Mouse (Mus musculus) megakaryocyte, embryonic 14.5 days (primary cell): ENCODE measurements at regions not wholly inside any gene's neighbourhood (a gene's known extent, or its start where the extent isn't known, plus 50 kb on each side); places are given as distances from the start of the nearest gene placed in this dataset.
"Not testable (repeated sequence)": the region's sequence is repeated elsewhere in the genome, so short reads cannot be mapped to it uniquely, and the experiment has no call there.

Experiments
- H3K27me3 ChIP-seq: replicated peaks from 2 replicates; pipeline ENCODE3; 2012; ENCODE audit warnings: inconsistent platforms
- H3K36me3 ChIP-seq: replicated peaks from 2 replicates; pipeline ENCODE3; 2012; ENCODE audit warnings: low read length, inconsistent platforms, mixed read lengths
- H3K4me1 ChIP-seq: 2 replicates; pipeline ENCODE4 v1.6.1; 2012; ENCODE audit warnings: inconsistent platforms
- H3K4me3 ChIP-seq: replicated peaks from 2 replicates; pipeline ENCODE3; 2012; ENCODE audit warnings: moderate library complexity, mild to moderate bottlenecking, inconsistent platforms
- H3K9me3 ChIP-seq: 2 replicates; pipeline ENCODE4 v1.6.1; 2012; ENCODE audit warnings: inconsistent platforms
- FLI1 ChIP-seq: IDR thresholded peaks from 2 replicates; pipeline ENCODE4 v1.6.1; 2012; ENCODE audit warnings: low read length, inconsistent platforms, mixed read lengths
- GATA1 ChIP-seq: IDR thresholded peaks from 3 replicates; pipeline ENCODE4 v1.6.1; 2012; ENCODE audit warnings: mixed read lengths, low read length, inconsistent platforms, borderline replicate concordance

DNA sequence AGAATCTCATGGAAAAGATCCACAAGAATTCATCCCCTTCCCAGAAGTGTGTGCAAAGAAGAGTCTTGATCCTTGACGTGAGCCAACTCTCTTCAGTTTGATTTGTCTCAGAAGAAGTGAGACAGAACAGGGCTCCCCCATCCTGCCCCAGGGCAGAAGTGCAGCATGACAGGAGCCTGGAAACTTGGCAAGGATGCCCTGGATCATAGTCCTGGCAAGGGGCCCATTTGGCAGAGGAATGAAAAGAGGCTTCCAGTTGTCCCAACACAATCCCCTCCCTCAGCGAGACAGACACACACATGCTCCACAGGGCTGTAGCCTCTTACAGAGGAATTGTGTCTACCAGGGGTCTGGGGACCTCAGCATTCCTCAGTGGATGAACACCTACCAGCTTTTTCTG, 102.7 kb downstream of the Ptpn20 start:
- Histone ChIP-seq H3K4me1 (no peaks in the 10 kb centered on the region), H3K27me3 (no peaks in the 10 kb centered on the region), H3K9me3 (no peaks in the 10 kb centered on the region), H3K4me3 (no peak overlapping the region), H3K36me3 (no peaks in the 10 kb centered on the region)
- no peak for TF ChIP-seq FLI1
- TF ChIP-seq GATA1: no peak

DNA sequence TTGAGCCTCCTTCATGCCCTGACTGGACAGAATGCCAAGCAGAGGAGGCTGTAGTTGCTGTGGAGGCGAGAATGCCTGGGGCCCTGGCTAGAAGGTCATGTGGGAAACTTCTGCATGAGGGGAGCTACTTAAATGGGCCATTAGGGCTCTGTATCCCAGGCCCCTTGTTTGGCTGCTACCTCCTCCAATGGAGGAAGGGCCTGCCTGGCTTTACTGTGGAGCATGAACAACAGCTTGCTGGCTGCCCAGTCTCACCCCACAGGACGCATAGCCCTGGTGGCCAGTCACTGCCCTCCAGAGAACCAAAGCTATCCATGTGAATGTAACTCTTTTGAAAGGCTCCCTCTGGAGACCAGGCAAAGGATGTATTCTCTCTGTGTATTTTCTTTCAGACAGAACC, 105.2 kb downstream of the Ptpn20 start:
- no peaks in the 10 kb centered on the region for H3K4me1 ChIP-seq
- no peaks in the 10 kb centered on the region for H3K27me3 ChIP-seq
- H3K9me3 ChIP-seq: peaks cover 3% of the 10 kb centered on the region; the same call in 1 of the 2 replicates
- no peak overlapping the region for H3K4me3 ChIP-seq
- no peaks in the 10 kb centered on the region for H3K36me3 ChIP-seq
- TF ChIP-seq FLI1: no peak
- no peak for TF ChIP-seq GATA1

DNA sequence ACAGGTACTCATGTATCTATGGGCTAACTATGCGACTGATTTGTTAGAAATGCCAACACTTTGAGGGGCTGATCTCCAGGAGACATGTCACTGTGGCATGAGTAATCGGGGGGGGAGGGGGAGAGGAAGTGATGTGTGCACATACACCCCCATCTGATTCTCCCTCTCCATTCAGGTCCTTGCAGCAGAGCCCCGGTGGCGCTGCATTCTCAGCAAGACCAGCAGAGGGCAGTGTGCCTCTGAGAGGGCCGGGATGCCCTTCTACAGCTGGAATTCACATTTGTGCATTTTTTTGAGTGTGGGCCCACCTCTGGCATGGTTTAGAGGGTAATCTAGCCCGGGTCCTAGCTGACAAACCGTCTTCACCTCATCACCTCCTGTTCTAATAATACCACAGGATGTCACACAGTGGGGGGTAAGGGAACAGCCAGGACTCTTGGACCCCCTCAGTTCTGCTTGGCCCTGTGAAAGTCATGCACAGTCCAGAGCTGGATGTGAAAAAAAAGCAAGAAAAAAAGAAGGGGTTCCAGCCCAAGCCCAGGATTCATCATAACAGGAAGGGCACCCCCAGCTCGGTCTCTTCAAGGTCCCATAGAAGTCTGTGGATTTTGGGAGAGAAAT, 106.5 kb downstream of the Ptpn20 start:
- TF ChIP-seq FLI1: no peak
- TF ChIP-seq GATA1: no peak
- Histone ChIP-seq H3K4me1 (no peaks in the 10 kb centered on the region), H3K9me3 (peaks cover 3% of the 10 kb centered on the region; the same call in 1 of the 2 replicates), H3K27me3 (no peaks in the 10 kb centered on the region), H3K36me3 (no peaks in the 10 kb centered on the region), H3K4me3 (no peak overlapping the region)

DNA sequence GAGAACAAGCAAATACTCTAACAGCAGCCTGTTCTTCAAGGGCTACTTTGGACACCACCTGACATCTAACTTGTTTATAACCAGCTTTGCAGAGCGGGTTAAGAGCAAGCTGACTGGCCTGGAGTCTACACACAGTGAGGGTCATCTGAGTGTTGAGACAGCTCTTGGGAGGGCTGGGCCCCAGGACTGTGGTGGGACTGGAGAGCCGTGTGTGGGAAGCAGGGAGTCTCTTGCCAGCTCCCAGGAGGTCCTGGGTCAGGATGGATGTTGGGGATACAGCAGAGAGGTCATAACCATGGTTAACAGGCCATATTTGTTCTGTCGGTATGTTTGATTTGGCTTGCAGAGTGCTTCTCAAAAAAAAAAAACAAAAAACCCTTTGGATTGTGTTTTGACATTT, 107.8 kb downstream of the Ptpn20 start:
- TF ChIP-seq GATA1: no peak
- Histone ChIP-seq H3K9me3 (peaks cover 3% of the 10 kb centered on the region; the same call in 1 of the 2 replicates), H3K36me3 (no peaks in the 10 kb centered on the region), H3K27me3 (no peaks in the 10 kb centered on the region), H3K4me1 (no peaks in the 10 kb centered on the region), H3K4me3 (no peak overlapping the region)

DNA sequence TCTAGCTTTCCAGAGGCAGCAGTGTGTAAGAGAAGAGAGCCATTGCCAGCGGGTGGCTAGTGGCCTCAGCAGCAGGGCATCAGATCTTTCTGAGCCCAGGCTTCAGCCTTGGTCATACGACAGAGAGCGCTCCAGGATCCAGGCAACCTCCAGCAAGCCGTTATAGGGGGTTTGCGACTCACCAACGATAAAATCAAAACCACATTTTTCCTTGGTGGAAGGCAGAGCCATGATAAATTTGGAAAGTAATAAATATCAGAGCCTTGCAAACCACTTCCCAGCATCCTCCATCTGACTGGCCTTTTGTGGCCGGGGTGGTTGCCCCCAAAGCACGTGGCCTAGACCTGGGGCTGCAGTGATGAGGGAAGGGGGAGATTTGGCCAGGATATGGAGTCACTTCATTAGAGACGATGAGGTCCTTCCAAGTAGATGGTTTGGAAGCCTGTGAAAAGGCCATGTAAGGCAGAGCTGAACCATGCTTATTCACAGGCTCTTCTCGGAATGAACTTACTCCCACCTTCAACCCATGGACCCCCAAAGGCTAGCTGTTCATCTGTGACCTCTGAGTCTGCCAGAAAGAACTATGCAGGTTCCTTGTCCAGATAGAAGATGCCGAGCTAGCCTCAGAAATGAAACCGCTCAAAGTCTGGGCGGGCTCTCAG, 110.9 kb downstream of the Ptpn20 start:
- TF ChIP-seq GATA1: no peak
- TF ChIP-seq FLI1: no peak
- Histone ChIP-seq H3K4me1 (no peaks in the 10 kb centered on the region), H3K4me3 (no peak overlapping the region), H3K36me3 (no peaks in the 10 kb centered on the region), H3K27me3 (no peaks in the 10 kb centered on the region), H3K9me3 (peaks cover 3% of the 10 kb centered on the region; the same call in 1 of the 2 replicates)

DNA sequence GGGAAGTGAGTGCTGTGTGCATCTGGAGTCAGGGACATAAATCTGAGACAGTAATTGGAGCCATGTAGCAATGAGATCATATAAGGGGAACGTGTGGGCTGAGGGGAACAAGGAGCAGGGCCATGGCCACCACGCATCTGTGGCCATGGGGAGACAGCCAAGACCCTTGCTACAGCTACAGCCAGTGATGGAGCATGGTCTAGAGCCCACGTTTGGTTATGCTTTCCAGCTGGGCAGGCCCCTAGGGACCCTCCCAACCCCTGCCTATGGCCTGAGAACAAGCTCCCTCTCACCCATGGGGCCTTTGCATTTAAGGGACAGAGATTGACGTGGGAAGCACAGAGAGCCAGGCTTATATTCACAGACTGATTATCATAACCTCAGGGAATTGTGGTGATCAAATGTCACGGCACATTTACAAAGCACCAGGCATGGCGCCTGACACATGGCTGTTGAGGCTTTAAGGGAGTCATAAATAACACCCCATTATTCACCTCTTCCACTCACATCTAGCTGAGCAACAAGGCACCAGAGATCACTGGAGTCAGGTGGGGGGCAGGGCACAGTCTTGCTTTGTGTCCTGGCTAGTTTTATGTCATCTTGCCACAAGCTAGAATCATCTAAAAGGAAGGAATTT, 118.8 kb downstream of the Ptpn20 start:
- peak overlapping the region; percentile 36 for H3K4me3 ChIP-seq

DNA sequence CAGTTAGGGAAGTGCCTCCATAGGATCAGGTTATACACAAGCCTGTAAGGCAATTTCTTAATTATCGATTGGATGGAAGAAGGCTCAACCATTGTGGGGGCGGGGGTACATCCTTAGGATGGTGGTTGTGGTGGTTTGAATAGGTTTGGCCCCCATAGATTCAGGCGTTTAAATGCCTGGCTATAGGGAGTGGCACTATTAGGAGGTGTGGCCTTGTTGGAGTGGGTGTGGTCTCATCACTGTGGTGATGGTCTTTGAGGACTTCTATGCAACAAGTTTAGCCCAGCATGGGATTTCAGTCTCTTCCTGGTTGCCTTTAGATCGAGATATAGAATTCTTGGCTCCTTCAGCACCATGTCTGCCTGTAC, 119.3 kb downstream of the Ptpn20 start:
- peaks cover 45% of the 10 kb centered on the region for H3K9me3 ChIP-seq
- H3K27me3 ChIP-seq: no peaks in the 10 kb centered on the region
- H3K4me1 ChIP-seq: no peaks in the 10 kb centered on the region
- H3K4me3 ChIP-seq: no peak overlapping the region
- H3K36me3 ChIP-seq: no peaks in the 10 kb centered on the region
- TF ChIP-seq GATA1: no peak
- TF ChIP-seq FLI1: no peak

More for the DNA sequence above, 118.8 kb downstream of the Ptpn20 start:
- Histone ChIP-seq H3K36me3 (no peaks in the 10 kb centered on the region), H3K9me3 (peaks cover 41% of the 10 kb centered on the region), H3K4me1 (no peaks in the 10 kb centered on the region), H3K27me3 (no peaks in the 10 kb centered on the region)
- TF ChIP-seq FLI1 (no peak), GATA1 (no peak)

DNA sequence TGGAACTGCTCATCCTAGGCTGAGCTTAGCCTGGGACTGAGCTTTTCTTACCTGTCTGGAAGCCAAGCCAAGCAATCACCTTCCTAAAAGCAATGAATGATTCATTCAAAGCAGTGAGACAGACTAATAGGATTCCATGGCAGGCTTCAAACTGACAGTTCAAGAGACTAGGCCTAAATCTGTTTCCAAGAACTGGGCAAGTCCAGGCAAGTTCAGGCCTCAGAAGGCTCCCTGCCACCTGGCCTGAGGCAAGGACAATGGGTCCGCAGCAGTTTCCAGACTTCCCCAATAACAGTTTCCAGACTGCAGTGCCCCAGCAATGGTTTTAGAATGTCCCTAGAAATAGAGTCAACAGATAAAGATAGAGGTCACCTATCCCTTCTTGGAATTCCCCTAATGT, 123.5 kb downstream of the Ptpn20 start:
- H3K4me1 ChIP-seq: no peaks in the 10 kb centered on the region
- H3K27me3 ChIP-seq: no peaks in the 10 kb centered on the region
- H3K4me3 ChIP-seq: no peak overlapping the region
- TF ChIP-seq FLI1 (no peak), GATA1 (no peak)
- peaks cover 40% of the 10 kb centered on the region for H3K9me3 ChIP-seq
- no peaks in the 10 kb centered on the region for H3K36me3 ChIP-seq

DNA sequence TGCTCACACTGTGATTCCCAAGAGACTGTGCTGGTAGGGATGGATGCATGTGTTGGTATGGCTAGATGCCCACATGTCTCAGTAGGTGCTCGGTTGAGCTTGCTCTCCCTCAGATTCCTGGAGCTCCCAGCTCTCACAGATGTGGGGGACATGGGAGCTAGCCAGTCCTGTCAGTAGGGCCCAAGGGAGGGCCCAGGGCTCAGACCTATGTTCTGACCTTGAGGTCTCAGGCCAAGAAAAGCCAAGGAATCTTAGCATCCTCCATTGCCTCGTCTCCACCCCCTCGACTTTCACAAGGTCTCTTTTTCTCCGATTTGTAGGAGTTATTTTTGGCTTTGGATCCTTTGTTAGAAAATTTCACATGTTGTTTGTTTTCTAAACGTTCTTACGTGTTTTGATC, 130.6 kb downstream of the Ptpn20 start:
- H3K4me1 ChIP-seq: no peaks in the 10 kb centered on the region
- peaks cover 16% of the 10 kb centered on the region for H3K9me3 ChIP-seq
- no peaks in the 10 kb centered on the region for H3K27me3 ChIP-seq
- TF ChIP-seq GATA1 (no peak), FLI1 (no peak)
- H3K4me3 ChIP-seq: no peak overlapping the region
- H3K36me3 ChIP-seq: no peaks in the 10 kb centered on the region

DNA sequence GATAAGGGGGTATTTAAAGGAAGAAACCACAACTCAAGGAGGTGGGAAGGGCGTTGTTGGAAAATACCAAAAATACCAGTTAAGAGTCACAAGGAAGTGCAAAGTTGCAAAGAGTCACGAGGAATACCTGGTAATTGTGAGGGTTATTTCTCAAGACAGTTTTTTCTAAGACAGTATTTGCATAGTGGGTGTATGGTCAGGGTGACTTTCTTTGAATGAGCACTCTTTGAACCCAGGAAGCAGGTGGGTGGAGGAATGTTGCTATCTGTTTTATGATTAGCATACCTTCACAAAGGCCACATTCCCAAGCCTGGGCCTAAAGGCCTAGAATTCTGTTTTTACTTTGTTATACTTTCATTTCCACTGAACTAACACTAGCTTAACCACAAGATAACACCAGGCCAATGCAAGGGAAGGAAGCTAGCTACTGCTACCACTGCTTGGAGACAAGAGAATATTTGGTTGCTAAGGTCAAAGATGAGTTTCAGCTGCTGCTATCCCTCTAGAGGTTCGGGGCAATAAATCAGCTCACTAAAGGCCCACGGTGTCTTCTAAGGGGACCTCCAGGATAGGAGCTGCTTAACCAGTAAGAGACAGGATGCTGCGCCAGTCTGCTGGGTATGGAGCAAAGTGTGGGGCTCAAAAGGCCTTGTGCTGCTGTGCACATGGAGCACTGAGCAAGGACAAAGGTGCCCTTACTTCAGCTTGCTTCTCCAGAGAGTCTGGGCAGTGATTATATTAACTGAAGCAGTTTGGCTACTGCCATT, 133.6 kb downstream of the Ptpn20 start:
- not testable (repeated sequence) for H3K4me3 ChIP-seq, H3K36me3 ChIP-seq, H3K27me3 ChIP-seq, H3K4me1 ChIP-seq
- H3K9me3 ChIP-seq: peaks cover 22% of the 10 kb centered on the region
